Mouse (Mus musculus) adipocyte (in vitro differentiated cells): ENCODE results near the gene Daglb.
"Not testable (repeated sequence)": the region's sequence is repeated elsewhere in the genome, so short reads cannot be mapped to it uniquely, and the experiment has no call there.

Experiments used
- DNase-seq: peaks from one replicate; pipeline ENCODE4 v3.0.0-alpha.2; 2016; ENCODE audit warnings: low spot score

The Daglb gene

GRCm38 (mm10) chr5:143487998-143488397 lies 23.6 kb downstream of the Daglb start:
- DNase-seq = no peak

DNA sequence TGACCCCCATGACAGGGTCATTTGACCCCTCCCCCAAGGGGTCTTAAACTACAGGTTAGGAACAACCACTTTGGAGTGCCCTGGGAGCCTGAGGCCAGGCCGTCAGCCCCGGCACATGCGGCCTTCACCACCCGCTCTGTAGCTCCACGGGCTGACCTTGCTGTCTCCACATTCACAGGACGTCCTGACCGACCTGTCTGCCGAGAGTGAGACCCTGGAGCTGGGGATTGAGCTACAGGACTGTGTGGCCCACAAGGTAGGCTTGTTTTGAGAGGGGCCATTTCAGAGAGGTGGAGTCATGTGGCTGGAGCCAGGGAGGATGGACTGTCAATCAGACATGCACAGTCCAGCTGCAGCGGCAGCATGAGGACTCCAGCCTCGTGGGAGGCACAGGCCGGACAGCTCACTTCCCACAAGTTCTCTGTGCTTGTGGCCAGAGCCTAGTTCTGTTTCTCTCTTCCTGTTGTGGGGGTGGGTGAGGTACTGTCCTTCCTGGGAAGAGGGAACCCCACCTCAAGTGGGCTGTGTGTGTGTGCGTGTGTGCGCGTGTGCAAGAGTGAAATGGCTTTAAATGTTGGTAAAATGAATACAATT lies 25.5 kb downstream of the Daglb start:
- DNase-seq = no peak

DNA sequence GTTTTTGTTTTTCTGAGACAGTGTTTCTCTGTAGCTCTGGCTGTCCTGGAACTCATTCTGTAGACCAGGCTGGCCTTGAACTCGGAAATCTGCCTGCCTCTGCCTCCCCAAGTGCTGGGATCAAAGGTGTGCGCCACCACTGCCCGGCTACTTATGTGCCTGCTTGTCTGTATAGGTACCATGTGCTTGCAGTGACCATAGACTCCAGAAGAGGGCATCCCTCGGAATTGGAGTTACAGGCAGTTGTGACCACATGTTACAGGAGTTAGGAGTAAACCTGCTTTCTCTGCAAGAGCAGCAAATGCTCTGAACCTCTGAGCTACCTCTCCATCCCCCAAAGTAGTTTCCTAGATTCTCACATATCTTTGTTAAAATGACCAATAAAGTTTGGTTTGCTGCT lies 27.4 kb downstream of the Daglb start:
- no peak for DNase-seq

- no peak for DNase-seq
Measured at GRCm38 (mm10) chr5:143493163-143493562, 28.8 kb downstream of the Daglb start.

DNA sequence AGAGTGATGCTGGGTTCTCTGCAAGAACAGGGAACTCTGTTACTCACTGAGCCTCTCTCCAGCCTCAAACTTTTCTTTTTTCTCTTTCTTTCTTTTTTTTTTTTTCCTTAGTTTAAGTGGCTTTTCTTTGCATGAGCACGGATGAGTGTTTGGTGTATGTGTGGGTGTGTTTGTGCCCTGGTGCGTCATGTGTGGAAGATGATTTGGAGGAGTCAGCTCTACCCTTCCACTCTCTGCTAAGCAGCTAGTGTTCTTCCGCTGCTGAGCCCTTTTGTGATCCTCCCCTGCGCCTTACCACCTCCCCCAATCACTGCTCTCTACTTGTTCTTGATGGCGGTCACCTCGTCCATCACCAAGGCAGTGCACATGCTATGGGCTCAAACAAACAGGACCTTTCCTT lies 31.3 kb downstream of the Daglb start:
- DNase-seq = no peak

DNA sequence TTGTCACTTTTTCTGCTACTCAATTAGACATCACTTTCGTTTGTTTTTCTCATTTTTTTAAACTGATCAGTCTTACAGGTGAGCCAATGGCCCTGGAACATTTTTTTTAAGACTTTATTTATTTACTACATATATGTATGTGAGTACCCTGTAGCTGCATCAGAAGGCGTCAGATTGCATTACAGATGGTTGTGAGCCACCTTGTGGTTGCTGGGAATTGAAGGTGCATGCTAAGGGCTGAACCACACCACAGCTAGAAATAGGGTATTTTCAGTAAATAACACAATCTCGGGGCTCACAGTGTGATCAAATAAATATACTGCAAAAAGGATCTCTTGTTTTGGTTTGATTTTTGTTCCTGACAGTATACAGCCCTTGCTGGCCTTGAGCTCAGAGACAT lies 33.1 kb downstream of the Daglb start:
- no peak for DNase-seq

- DNase-seq = no peak
Measured at GRCm38 (mm10) chr5:143499197-143499596, 34.8 kb downstream of the Daglb start.

DNA sequence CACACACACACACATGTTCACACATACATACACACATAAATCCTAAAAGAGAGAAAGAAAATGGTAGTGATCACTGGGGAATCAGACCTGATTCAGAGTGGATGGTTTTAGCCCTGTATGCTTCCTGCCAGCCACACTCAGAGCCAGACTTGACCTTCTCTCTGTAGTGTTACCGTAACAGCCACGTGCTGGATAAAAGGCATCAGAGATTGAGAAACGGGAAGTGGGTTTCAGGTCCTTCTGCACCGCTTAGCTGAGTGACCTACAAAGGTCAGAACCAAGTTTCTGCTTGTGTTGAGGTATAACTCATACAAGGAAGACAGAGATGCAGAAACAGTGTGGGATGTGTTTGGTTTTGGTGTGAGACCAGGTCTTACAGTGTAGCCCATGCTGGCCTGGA lies 35.3 kb downstream of the Daglb start:
- DNase-seq = no peak

GRCm38 (mm10) chr5:143500711-143501110 lies 36.3 kb downstream of the Daglb start:
- not testable (repeated sequence) for DNase-seq

- DNase-seq = no peak
Measured at GRCm38 (mm10) chr5:143501140-143501539, 36.8 kb downstream of the Daglb start.

DNA sequence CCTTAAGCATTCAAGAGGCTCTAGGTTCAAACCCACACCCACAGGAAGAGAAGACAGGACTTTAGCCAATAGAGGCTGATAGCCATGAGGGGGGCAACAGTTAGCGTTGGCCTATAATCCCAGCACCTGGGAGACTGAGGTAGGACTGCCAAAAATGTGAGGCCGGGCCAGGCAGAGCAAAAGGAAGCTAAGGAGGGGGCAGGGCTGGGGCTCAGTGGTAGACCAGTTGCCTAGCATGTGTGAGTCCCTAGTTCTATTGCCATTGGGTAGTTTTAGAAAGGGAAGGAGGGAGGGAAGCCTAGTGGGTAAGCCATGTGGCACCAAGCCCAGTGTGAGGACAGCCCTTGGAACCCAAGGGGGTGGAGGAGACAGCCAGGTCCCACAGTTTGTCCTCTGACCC lies 37.3 kb downstream of the Daglb start:
- DNase-seq = no peak

DNA sequence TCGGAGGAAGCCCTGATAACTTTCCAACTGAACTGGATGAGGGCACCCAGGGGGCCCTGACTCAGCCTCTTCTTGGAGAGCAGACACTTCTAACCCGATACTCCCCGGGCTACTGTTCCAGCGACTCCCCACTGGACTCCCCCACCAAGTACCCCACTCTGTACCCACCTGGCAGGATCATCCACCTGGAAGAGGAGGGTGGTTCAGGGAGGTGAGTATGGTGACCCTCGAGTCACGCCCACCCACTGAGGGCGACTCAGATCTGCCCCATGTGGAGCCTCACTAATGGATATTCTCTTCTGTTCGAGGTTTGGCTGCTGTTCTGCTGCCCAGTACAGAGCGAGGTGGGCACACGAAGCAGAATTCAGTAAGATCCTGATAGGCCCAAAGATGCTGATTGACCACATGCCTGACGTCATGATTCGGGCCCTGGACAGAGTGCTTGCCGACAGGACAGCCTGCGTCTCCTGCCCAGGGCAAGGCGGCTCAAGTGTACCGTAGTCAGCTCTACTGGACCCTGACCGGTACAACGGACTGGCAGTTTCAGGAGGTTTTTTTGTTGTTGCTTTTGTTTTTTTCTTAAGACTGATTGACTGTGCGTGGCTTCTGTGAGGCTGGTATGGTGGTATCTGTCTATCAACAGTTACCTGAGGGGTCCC lies 38.6 kb downstream of the Daglb start:
- no peak for DNase-seq

GRCm38 (mm10) chr5:143503740-143504139 lies 39.4 kb downstream of the Daglb start:
- no peak for DNase-seq

- peak; percentile 46 for DNase-seq
Measured at GRCm38 (mm10) chr5:143504453-143504852, 40.1 kb downstream of the Daglb start.

DNA sequence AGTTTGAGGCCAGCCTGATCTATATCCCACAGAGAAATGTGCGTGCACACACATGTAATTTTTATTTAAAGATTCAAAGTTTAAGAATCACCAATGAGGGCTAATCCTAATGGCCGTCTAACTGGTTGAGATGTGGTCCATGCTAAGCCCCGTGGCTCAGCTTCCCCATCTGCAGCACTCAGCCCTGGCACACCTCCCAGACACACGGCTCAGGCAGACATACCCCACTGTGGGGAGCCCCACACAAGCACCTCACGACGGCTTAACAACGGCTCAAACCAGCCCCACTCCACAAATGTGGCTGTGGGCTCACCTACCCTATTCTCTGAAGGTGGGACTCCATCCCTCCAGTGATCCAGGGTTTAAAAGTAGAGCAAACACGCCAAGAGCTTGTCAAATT lies 40.7 kb downstream of the Daglb start:
- DNase-seq = no peak

- DNase-seq = no peak
Measured at GRCm38 (mm10) chr5:143505545-143505944, 41.2 kb downstream of the Daglb start.

DNA sequence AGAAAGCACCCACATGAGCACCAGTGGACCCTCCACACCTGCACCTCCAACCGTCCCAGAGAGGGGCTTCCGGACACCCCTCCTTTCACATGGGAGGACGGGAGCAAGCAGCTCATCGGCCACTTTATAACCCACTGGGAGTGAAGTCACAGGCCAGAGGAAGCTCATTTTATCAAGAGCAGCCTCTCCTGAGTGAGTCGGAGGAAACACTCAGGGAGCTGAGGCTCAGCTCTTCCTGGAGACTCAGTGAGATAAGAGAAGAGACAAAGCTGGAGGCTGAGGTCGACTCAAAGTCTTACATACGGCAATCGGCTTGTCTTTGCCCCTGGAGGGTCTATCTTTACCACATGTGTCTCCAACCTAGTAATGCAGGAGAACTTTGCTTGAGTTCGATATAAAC lies 44.9 kb downstream of the Daglb start:
- no peak for DNase-seq

GRCm38 (mm10) chr5:143509737-143510136 lies 45.4 kb downstream of the Daglb start:
- no peak for DNase-seq

DNA sequence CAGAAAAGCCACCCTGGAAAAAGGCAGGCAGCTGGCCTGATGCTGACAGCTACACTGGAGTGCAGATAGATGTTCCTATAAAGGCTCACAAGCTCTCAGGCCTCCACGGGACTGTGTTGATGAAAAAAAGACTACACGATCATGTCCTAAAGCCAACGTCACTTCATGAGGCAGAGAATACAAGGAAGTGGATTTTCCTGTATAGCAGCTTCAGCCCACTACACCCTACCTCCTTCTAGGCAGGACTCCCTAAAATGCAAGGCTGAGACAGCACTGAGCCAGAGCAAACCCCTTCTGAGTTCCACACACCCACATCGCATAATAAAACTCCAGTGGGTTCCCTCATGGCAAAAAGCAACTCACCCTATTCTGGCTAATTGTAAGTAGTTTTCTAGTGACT lies 47.2 kb downstream of the Daglb start:
- no peak for DNase-seq

- DNase-seq = no peak
Measured at GRCm38 (mm10) chr5:143512305-143512704, 47.9 kb downstream of the Daglb start.

GRCm38 (mm10) chr5:143514878-143515277 lies 50.5 kb downstream of the Daglb start:
- no peak for DNase-seq

DNA sequence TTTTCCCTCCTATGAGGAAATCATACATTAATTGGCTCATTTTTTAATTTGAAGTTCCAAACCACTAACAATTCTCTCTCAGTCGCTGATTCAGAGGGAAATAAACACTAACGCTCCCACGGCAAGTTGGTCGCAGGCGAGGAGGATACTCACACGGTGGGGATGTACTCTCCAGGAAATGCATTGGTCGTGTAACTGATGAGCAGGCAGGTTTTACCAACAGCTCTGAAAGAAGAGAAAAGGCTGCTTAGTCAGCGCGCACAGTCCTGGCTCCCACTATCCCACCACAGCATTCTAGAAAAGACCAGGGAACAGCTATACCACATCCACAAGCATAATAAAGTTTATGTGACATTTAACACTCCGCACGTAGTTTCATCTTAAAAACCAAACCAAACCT lies 52.6 kb downstream of the Daglb start:
- DNase-seq = no peak

DNA sequence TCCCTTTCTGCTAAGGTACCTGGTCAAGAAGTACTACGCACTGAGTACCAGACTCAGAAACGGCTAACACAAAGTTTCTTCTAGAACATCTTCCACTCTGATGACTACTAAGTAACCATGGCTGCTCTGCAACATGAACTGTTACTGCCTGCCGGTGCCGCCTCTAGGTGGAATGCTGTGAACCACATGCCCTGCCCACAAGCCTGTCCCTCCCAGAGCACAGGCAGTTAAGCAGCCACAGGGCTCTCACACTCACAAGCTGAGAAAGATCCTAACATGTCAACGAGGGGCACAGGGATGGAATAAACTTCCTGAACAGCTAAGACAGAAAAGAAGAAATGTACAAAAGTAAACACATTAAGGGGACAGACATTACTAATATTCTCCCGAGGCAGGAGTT lies 53.1 kb downstream of the Daglb start:
- DNase-seq = peak; percentile 33

DNA sequence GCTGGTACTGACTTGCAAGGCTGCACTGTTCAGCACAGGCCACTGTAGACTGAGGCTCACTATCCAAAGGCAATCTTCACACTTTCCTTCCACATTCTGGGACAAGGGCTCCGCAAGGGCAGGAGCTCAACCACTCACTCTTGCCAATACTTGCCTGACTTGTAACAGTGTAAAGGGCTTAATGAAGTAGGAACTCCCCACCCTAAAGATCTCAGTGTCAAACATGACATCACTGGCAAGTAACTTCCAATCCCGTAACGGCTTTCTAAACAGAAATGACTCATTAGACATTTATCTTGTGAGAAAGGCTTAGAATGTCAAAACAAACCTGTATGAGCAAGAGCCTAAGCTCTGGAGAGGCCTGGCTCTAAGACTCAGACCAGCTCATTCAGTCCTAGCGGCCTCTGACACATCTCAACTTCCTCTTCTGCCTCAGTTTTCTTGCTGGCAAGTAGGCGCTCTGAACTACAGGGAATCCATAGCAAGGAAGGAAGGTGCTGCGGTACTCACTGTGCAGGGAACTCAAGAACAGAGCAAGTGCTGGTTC lies 53.7 kb downstream of the Daglb start:
- DNase-seq = peak; percentile 82
